Comparison of ENCODE assay signal across 19 mouse cellular contexts in genomic region chr16:46592618-46593253, GRCm38 (mm10).
DNase-seq lines count a peak whose midpoint lies in the region; ATAC-seq lines count a peak whose summit lies in the region.
"Had no signal": no experiment of that assay in that cellular context is flagged by ENCODE, and none has a peak within 500 bp of the region (broad histone marks: within the 10 kb centered on the region; RNA-seq: fewer than 3 reads in every experiment).

No protein-coding gene starts in this region.

- H3K4me2 ChIP-seq in hindbrain, embryonic 16.5 days (ENCODE audit: low read length) = no peak overlapping the region
- no peak overlapping the region for H3K4me2 ChIP-seq in midbrain, embryonic 11.5 days
- H3K4me2 ChIP-seq in midbrain, embryonic 13.5 days (replicated peaks) = no peak overlapping the region
- H3K4me2 ChIP-seq in embryonic facial prominence, embryonic 15.5 days (replicated peaks) = no peak overlapping the region
- H3K4me2 ChIP-seq: forebrain, embryonic 13.5 days; limb, embryonic 13.5 days; lung, embryonic 15.5 days; midbrain, embryonic 12.5 days had no signal

- no peaks in the 10 kb centered on the region for H3K36me3 ChIP-seq in hindbrain, embryonic 10.5 days
- H3K36me3 ChIP-seq in hindbrain, embryonic 16.5 days (ENCODE audit: control insufficient read depth, insufficient read depth, low read length) = no peaks in the 10 kb centered on the region
- H3K36me3 ChIP-seq in midbrain, embryonic 11.5 days (ENCODE audit: control insufficient read depth, insufficient read depth, low read length) = no peaks in the 10 kb centered on the region
- H3K36me3 ChIP-seq in midbrain, embryonic 13.5 days = no peaks in the 10 kb centered on the region
- H3K36me3 ChIP-seq in embryonic facial prominence, embryonic 15.5 days = no peaks in the 10 kb centered on the region
- H3K36me3 ChIP-seq: G1E; limb, embryonic 13.5 days; lung, embryonic 15.5 days; midbrain, embryonic 12.5 days had no signal

- H3K9ac ChIP-seq in hindbrain, embryonic 16.5 days (ENCODE audit: low read depth, low read length) = no peak overlapping the region
- no peak overlapping the region for H3K9ac ChIP-seq in midbrain, embryonic 11.5 days (ENCODE audit: low read length)
- no peak overlapping the region for H3K9ac ChIP-seq in midbrain, embryonic 13.5 days (replicated peaks)
- H3K9ac ChIP-seq in embryonic facial prominence, embryonic 15.5 days = no peak overlapping the region
- H3K9ac ChIP-seq: forebrain, embryonic 13.5 days; limb, embryonic 13.5 days; liver, embryonic 14.5 days; lung, embryonic 15.5 days; midbrain, embryonic 12.5 days had no signal

- no peak for ATAC-seq in hindbrain, embryonic 16.5 days
- peak; percentile 50; the same call in 1 of the 2 replicates for ATAC-seq in midbrain, embryonic 11.5 days (ENCODE audit: low FRiP score)
- ATAC-seq in midbrain, embryonic 13.5 days = no peak
- ATAC-seq in embryonic facial prominence, embryonic 15.5 days (ENCODE audit: insufficient number of reproducible peaks, low FRiP score, low TSS enrichment, low read depth) = peak; percentile 57; the same call in 1 of the 2 replicates
- ATAC-seq: forebrain, embryonic 13.5 days had no signal

- H3K4me3 ChIP-seq in hindbrain, embryonic 10.5 days = no peak overlapping the region
- H3K4me3 ChIP-seq in hindbrain, embryonic 16.5 days (ENCODE audit: low read length) = no peak overlapping the region
- H3K4me3 ChIP-seq in midbrain, embryonic 11.5 days (ENCODE audit: low read depth, low read length) = no peak overlapping the region
- H3K4me3 ChIP-seq in midbrain, embryonic 13.5 days (replicated peaks) = no peak overlapping the region
- no peak overlapping the region for H3K4me3 ChIP-seq in embryonic facial prominence, embryonic 15.5 days (replicated peaks)
- H3K4me3 ChIP-seq: forebrain, embryonic 13.5 days; limb, embryonic 13.5 days; lung, embryonic 15.5 days; midbrain, embryonic 12.5 days had no signal

- H3K27ac ChIP-seq in hindbrain, embryonic 10.5 days = 0 out of 2 replicates have a peak overlapping the region, but pooled peaks have one; percentile 5
- no peak overlapping the region for H3K27ac ChIP-seq in hindbrain, embryonic 16.5 days (ENCODE audit: low read depth, low read length)
- H3K27ac ChIP-seq in midbrain, embryonic 11.5 days (ENCODE audit: low read depth, low read length) = no peak overlapping the region
- no peak overlapping the region for H3K27ac ChIP-seq in midbrain, embryonic 13.5 days
- H3K27ac ChIP-seq in embryonic facial prominence, embryonic 15.5 days (replicated peaks) = no peak overlapping the region
- H3K27ac ChIP-seq: forebrain, embryonic 13.5 days; limb, embryonic 13.5 days; liver, embryonic 14.5 days; lung, embryonic 15.5 days; midbrain, embryonic 12.5 days; stomach, postnatal 0 days had no signal

- peak; percentile 65 to 67 for DNase-seq in cerebellum, postnatal 10 days
- DNase-seq in cerebellum, adult 11 months = no peak
- peak; percentile 27 for DNase-seq in hindbrain, embryonic 10.5 days (ENCODE audit: low spot score)
- DNase-seq in midbrain, embryonic 11.5 days (ENCODE audit: low spot score, missing footprints) = no peak
- no peak for DNase-seq in layer of hippocampus, adult 11-12 months (ENCODE audit: low spot score)
- DNase-seq: cerebellum, adult 8-10 months; kidney, adult 18-20 months; kidney, postnatal 10 days; lung, postnatal 4 days had no signal

- H3K27me3 ChIP-seq in hindbrain, embryonic 10.5 days (ENCODE audit: insufficient read depth, poor library complexity, severe bottlenecking) = no peaks in the 10 kb centered on the region
- no peaks in the 10 kb centered on the region for H3K27me3 ChIP-seq in hindbrain, embryonic 16.5 days (replicated peaks; ENCODE audit: control insufficient read depth, insufficient read depth, low read length)
- no peaks in the 10 kb centered on the region for H3K27me3 ChIP-seq in midbrain, embryonic 11.5 days (ENCODE audit: control insufficient read depth, insufficient read depth, low read length)
- no peaks in the 10 kb centered on the region for H3K27me3 ChIP-seq in midbrain, embryonic 13.5 days
- no peaks in the 10 kb centered on the region for H3K27me3 ChIP-seq in embryonic facial prominence, embryonic 15.5 days
- H3K27me3 ChIP-seq: forebrain, embryonic 13.5 days; limb, embryonic 13.5 days; lung, embryonic 15.5 days; midbrain, embryonic 12.5 days had no signal

- whole genome bisulfite sequencing in hindbrain, embryonic 10.5 days = 11% methylated on average over 8 of the region's 8 CpGs
- 12% methylated on average over 8 of the region's 8 CpGs for WGBS in hindbrain, embryonic 16.5 days
- 12% methylated on average over 8 of the region's 8 CpGs for WGBS in midbrain, embryonic 11.5 days
- 12% methylated on average over 8 of the region's 8 CpGs for WGBS in midbrain, embryonic 13.5 days
- WGBS in embryonic facial prominence, embryonic 15.5 days = 23% methylated on average over 8 of the region's 8 CpGs

- H3K4me1 ChIP-seq in hindbrain, embryonic 10.5 days (replicated peaks) = peaks cover 14% of the 10 kb centered on the region
- H3K4me1 ChIP-seq in hindbrain, embryonic 16.5 days (ENCODE audit: control insufficient read depth, insufficient read depth, low read depth, low read length) = no peaks in the 10 kb centered on the region
- peaks cover 3% of the 10 kb centered on the region; the same call in 1 of the 2 replicates for H3K4me1 ChIP-seq in midbrain, embryonic 11.5 days (ENCODE audit: control insufficient read depth, insufficient read depth, low read length)
- peaks cover 4% of the 10 kb centered on the region; the same call in 1 of the 2 replicates for H3K4me1 ChIP-seq in midbrain, embryonic 13.5 days (replicated peaks)
- no peaks in the 10 kb centered on the region for H3K4me1 ChIP-seq in embryonic facial prominence, embryonic 15.5 days
- H3K4me1 ChIP-seq: forebrain, embryonic 13.5 days; limb, embryonic 13.5 days; lung, embryonic 15.5 days had no signal

- no peaks in the 10 kb centered on the region for H3K9me3 ChIP-seq in hindbrain, embryonic 10.5 days
- H3K9me3 ChIP-seq in hindbrain, embryonic 16.5 days (ENCODE audit: control insufficient read depth, low read length) = no peaks in the 10 kb centered on the region
- H3K9me3 ChIP-seq in midbrain, embryonic 11.5 days (ENCODE audit: control insufficient read depth, low read length) = no peaks in the 10 kb centered on the region
- no peaks in the 10 kb centered on the region for H3K9me3 ChIP-seq in midbrain, embryonic 13.5 days
- no peaks in the 10 kb centered on the region for H3K9me3 ChIP-seq in embryonic facial prominence, embryonic 15.5 days (replicated peaks)
- H3K9me3 ChIP-seq: forebrain, embryonic 13.5 days; limb, embryonic 13.5 days; lung, embryonic 15.5 days; midbrain, embryonic 12.5 days had no signal

Comparison
In these comparisons a context has a peak if more than half of its experiments do, and no peak if none do; other contexts are left out.
1. DNase-seq: peak in cerebellum, postnatal 10 days (2 of 2) and hindbrain, embryonic 10.5 days (single experiment); none in cerebellum, adult 11 months (single experiment), midbrain, embryonic 11.5 days (single experiment) and layer of hippocampus, adult 11-12 months (single experiment).
2. ATAC-seq: peak in midbrain, embryonic 11.5 days (single experiment) and embryonic facial prominence, embryonic 15.5 days (single experiment); none in hindbrain, embryonic 16.5 days (single experiment) and midbrain, embryonic 13.5 days (single experiment).